Mouse (Mus musculus) kidney, embryonic 14.5 days (tissue): ENCODE results near the gene Strc. TPM values are rescaled to one million over a fixed set of nuclear protein-coding genes. Genes with fewer than 3 reads are reported as not detected.
"Not testable (repeated sequence)": the region's sequence is repeated elsewhere in the genome, so short reads cannot be mapped to it uniquely, and the experiment has no call there.

Experiments used
- ATAC-seq: fragments of 200-750 bp; cut with Nextera tagmentation; 2 replicates; pipeline ENCODE4 v1.8.0; 2017; ENCODE audit warnings: moderate number of reproducible peaks, mild to moderate bottlenecking, moderate TSS enrichment, moderate library complexity; ENCODE audit not compliant: low FRiP score, low TSS enrichment
- H3K27ac ChIP-seq: fragments of 300-500 bp; sonication (generic); 2 replicates; pipeline ENCODE4 v1.5.1; 2014; ENCODE audit warnings: low read depth, mild to moderate bottlenecking, low read length, moderate library complexity, mixed read lengths
- H3K27me3 ChIP-seq: fragments of 300-500 bp; sonication (generic); 2 replicates; pipeline ENCODE4 v1.6.1; 2014; ENCODE audit warnings: mild to moderate bottlenecking, low read length; ENCODE audit not compliant: control insufficient read depth, insufficient read depth
- H3K36me3 ChIP-seq: fragments of 300-500 bp; sonication (generic); 2 replicates; pipeline ENCODE4 v1.6.1; 2014; ENCODE audit warnings: low read length, mixed read lengths; ENCODE audit not compliant: control insufficient read depth, insufficient read depth
- H3K4me1 ChIP-seq: fragments of 300-500 bp; sonication (generic); 2 replicates; pipeline ENCODE4 v1.6.1; 2014; ENCODE audit warnings: low read length, mixed read lengths; ENCODE audit not compliant: control insufficient read depth, insufficient read depth
- H3K4me2 ChIP-seq: fragments of 300-500 bp; sonication (generic); replicated peaks from 2 replicates; pipeline ENCODE4 v1.6.1; 2014; ENCODE audit warnings: low read depth, mild to moderate bottlenecking, low read length
- H3K4me3 ChIP-seq: fragments of 300-500 bp; sonication (generic); 2 replicates; pipeline ENCODE4 v1.5.1; 2014; ENCODE audit warnings: mild to moderate bottlenecking, low read length
- H3K9ac ChIP-seq: fragments of 300-500 bp; sonication (generic); 2 replicates; pipeline ENCODE4 v1.6.1; 2014; ENCODE audit warnings: low read depth, mild to moderate bottlenecking, low read length, moderate library complexity
- H3K9me3 ChIP-seq: fragments of 300-500 bp; sonication (generic); 2 replicates; pipeline ENCODE4 v1.6.1; 2016; ENCODE audit warnings: low read length; ENCODE audit not compliant: control insufficient read depth
- WGBS: fragments of 180-500 bp; shearing (Covaris S2); extraction: QIAGEN DNeasy Blood & Tissue Kit; methylation state at CpG from one replicate; pipeline ENCODE4 v1.1.7; 2014; 5-methylcytosine and 5-hydroxymethylcytosine counted together
- polyA plus RNA-seq: library from polyadenylated mRNA; unstranded; fragments of >200 nt; fragmentation: Nextera tagmentation; extraction: Ambion mirVana; gene quantifications from 2 replicates; pipeline ENCODE4 v1.2.1, GENCODE M21; 2014

Gene Strc
- polyA plus RNA-seq, result not detected in 2 replicates

DNA sequence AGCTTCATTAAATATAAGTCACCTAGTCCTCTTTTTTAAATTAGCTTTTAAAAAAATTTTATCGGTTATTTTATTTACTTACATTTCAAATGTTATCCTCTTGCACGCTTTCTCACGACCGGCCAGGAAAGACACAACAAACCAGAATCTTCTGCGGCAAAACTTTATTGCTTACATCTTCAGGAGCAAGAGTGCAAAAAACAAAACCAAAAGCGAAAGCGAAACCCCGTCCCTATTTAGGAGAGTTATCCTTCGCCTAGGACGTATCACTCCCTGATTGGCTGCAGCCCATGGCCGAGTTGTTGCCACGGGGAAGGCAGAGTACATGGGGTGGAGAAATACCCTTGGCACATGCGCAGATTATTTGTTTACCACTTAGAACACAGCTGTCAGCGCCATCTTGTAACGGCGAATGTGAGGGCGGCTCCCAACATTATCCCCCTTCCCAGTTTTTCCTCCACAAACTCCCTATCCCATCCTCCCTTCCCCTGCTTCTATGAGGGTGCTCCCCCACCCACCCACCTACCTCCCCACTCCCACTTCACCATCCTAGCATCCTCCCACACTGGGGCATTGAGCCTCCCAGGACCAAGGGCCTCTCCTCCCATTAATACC lies at the start of gene Strc:
TSS of gene Strc (minus strand) at position 208 of the 615 bp plus-strand sequence.
- H3K9me3 ChIP-seq, H3K4me1 ChIP-seq, H3K36me3 ChIP-seq, H3K4me3 ChIP-seq, H3K27me3 ChIP-seq, ATAC-seq, H3K9ac ChIP-seq, H3K27ac ChIP-seq, H3K4me2 ChIP-seq: not testable (repeated sequence)
- 96% methylated on average over 15 of the region's 17 CpGs for WGBS

DNA sequence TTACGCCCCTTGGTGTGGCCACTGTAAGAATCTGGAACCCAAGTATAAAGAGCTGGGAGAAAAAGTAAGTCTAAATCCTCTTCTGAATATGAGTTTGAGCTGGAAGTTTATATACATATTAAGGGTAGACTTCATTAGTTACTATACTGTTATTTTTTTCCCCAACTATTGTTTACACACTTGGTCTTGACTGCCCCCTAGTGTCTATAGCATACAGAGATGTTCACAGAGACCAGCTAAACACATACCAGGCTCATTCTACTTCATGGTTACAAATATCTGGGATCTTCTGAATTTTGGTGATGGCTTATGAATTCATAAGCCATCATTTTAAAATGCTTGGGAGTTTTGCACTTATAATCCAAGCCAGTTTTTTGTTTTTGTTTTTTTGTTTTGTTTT lies 47.9 kb upstream of the Strc start:
- WGBS, result 93% methylated on average over 1 of the region's 1 CpGs
- no peak overlapping the region for H3K27ac ChIP-seq
- H3K27me3 ChIP-seq, result no peaks in the 10 kb centered on the region
- no peak for ATAC-seq
- no peak overlapping the region for H3K4me2 ChIP-seq
- H3K9ac ChIP-seq, result no peak overlapping the region
- H3K4me1 ChIP-seq, result no peaks in the 10 kb centered on the region
- peaks cover 97% of the 10 kb centered on the region for H3K36me3 ChIP-seq
- H3K4me3 ChIP-seq, result no peak overlapping the region
- no peaks in the 10 kb centered on the region for H3K9me3 ChIP-seq

DNA sequence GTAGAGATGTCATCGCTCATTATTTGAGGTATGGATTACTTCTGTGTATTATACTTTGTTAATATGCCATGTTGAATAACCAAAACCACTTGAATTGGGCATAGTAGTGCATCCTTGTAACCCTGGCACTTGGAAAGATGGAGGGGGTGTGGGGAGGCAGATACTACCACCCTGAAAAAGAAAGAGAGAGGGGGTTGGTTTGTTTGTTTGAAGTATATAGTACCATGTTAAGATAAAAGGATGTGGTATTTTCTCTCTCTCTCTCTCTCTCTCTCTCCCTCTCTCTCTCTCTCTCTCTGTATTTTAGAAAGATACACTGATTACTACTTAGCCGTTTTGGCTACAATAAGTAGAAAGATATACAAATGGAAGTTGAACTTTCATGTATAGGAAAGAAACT lies 38.9 kb upstream of the Strc start:
- Histone ChIP-seq H3K4me2 (no peak overlapping the region), H3K9me3 (no peaks in the 10 kb centered on the region), H3K36me3 (peaks cover 93% of the 10 kb centered on the region), H3K4me3 (no peak overlapping the region), H3K9ac (no peak overlapping the region), H3K27me3 (no peaks in the 10 kb centered on the region), H3K27ac (no peak overlapping the region), H3K4me1 (no peaks in the 10 kb centered on the region)
- WGBS, result 95% methylated on average over 2 of the region's 2 CpGs
- no peak for ATAC-seq

DNA sequence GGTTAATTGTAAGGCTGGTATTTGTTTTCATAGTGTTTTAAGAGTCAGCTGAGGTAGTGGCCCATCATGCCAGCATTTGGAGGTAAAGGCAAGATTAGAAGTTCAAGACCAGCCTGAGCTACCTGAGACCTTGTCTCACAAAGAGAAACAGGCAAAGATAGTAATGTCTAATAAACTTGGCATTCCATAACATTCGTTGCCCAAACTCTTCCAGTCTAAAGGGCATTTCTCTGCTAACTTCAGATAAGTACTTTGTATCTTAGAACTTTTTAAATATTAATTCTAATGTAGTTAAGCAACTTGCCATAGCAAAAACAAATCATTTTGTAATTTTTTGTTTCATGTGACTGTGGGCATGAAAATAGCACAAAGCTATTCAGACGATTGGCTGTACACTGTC lies 36.2 kb upstream of the Strc start:
- Histone ChIP-seq H3K27me3 (no peaks in the 10 kb centered on the region), H3K4me3 (no peak overlapping the region), H3K36me3 (peaks cover 87% of the 10 kb centered on the region), H3K9me3 (no peaks in the 10 kb centered on the region), H3K4me2 (no peak overlapping the region), H3K27ac (no peak overlapping the region), H3K9ac (no peak overlapping the region), H3K4me1 (no peaks in the 10 kb centered on the region)
- ATAC-seq, result no peak
- WGBS, result 94% methylated on average over 2 of the region's 2 CpGs

DNA sequence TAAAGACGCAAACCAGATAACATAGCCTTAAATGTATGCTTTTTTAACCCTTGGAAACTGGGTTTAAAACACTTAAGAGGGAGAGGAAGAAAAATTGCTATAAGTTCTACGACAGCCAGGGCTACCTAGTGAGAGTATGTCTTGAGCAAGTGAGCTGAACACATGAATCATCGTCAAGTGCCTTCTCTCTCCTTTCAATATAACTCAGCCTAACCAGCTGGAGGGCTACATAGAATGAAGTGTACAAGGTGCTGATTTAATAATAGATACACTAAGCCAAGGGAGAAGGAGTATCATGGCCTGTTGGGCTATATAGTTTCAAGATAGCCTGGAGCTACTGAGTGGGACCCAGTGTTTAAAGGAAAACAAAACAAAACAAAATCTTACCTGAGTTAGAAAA lies 31.5 kb upstream of the Strc start:
- Histone ChIP-seq H3K9ac (no peak overlapping the region), H3K27ac (no peak overlapping the region), H3K9me3 (no peaks in the 10 kb centered on the region), H3K27me3 (no peaks in the 10 kb centered on the region), H3K36me3 (peaks cover 61% of the 10 kb centered on the region), H3K4me2 (no peak overlapping the region), H3K4me1 (peaks cover 11% of the 10 kb centered on the region; the same call in 1 of the 2 replicates), H3K4me3 (no peak overlapping the region)
- ATAC-seq, result no peak
- 88% methylated on average over 3 of the region's 3 CpGs for WGBS

DNA sequence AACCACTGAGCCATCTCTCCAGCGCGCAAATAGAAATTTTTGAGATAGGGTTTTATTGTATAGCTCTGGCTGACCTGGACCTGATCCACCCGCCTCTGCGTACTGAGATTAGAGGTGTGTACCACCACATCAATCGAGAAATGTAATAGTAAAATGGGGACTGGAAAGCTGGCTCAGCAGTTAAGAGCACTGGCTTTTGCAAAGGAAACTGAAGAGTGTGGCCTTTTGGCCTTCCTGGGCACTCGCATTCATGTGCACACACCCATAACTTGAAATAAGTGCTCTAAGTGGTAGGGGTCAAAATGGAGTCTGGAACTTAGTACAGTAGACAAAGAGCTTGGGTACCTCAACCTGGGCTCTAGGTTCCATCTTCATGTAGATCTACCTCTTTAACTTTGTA lies 29.4 kb upstream of the Strc start:
- no peak for ATAC-seq
- Histone ChIP-seq H3K9ac (no peak overlapping the region), H3K36me3 (peaks cover 41% of the 10 kb centered on the region)

DNA sequence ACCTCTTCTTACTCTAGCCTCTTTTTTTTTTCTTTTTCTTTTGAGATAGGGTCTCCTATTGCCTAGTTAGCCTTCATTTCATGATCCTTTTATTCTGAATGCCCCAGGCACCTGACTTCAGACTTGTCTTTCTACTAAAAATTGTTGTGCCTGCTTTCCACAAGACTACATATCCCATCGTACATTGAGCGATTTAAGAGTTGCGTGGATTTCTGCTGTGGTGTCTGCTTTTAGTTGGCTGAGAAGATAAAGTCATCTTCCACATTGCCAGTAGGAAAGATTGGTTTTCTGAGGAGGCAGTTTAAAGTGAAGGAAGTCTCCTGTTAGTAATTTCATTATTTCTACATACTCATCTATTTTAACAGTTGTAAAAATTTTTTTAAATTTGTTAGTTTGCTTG lies 28.6 kb upstream of the Strc start:
- H3K9me3 ChIP-seq, result no peaks in the 10 kb centered on the region
- WGBS, result 78% methylated on average over 3 of the region's 3 CpGs
- peaks cover 11% of the 10 kb centered on the region; the same call in 1 of the 2 replicates for H3K4me1 ChIP-seq
- peak overlapping the region; percentile 99; the same call in 1 of the 2 replicates for H3K9ac ChIP-seq
- peaks cover 37% of the 10 kb centered on the region for H3K36me3 ChIP-seq
- H3K4me3 ChIP-seq, result peak overlapping the region; percentile 98
- no peak for ATAC-seq
- H3K27ac ChIP-seq, result no peak overlapping the region
- no peaks in the 10 kb centered on the region for H3K27me3 ChIP-seq
- peak overlapping the region; percentile 70 for H3K4me2 ChIP-seq

More for the DNA sequence above, 29.4 kb upstream of the Strc start:
- no peak overlapping the region for H3K27ac ChIP-seq
- 91% methylated on average over 6 of the region's 6 CpGs for WGBS
- no peak overlapping the region for H3K4me2 ChIP-seq
- H3K4me3 ChIP-seq, result no peak overlapping the region
- H3K9me3 ChIP-seq, result no peaks in the 10 kb centered on the region
- H3K4me1 ChIP-seq, result peaks cover 11% of the 10 kb centered on the region; the same call in 1 of the 2 replicates
- H3K27me3 ChIP-seq, result no peaks in the 10 kb centered on the region

DNA sequence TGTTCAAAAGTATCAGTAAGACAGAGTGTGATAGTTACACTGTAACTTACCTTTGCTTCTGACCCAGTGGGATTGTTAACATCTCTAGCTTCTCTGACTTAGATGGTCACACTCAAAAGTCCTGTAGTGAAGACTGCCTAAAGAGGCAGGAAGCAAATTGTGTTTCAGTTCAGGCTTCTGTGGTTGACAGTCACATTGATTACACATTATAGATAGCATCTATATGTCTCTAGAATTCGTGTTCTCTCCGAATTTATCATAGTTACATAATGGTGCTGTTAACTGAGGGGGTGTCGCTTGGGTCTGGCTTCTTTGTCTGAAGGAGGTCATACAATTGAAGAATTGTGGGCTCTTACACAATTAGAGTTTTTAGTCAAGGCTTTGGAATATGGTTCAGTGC lies 28.1 kb upstream of the Strc start:
- no peak for ATAC-seq
- H3K4me1 ChIP-seq, result peaks cover 11% of the 10 kb centered on the region; the same call in 1 of the 2 replicates
- peaks cover 35% of the 10 kb centered on the region for H3K36me3 ChIP-seq
- no peak overlapping the region for H3K27ac ChIP-seq
- WGBS, result 59% methylated on average over 3 of the region's 3 CpGs
- no peaks in the 10 kb centered on the region for H3K27me3 ChIP-seq
- H3K4me2 ChIP-seq, result peak overlapping the region; percentile 70
- H3K9ac ChIP-seq, result peak overlapping the region; percentile 99
- H3K4me3 ChIP-seq, result peak overlapping the region; percentile 98
- H3K9me3 ChIP-seq, result no peaks in the 10 kb centered on the region

DNA sequence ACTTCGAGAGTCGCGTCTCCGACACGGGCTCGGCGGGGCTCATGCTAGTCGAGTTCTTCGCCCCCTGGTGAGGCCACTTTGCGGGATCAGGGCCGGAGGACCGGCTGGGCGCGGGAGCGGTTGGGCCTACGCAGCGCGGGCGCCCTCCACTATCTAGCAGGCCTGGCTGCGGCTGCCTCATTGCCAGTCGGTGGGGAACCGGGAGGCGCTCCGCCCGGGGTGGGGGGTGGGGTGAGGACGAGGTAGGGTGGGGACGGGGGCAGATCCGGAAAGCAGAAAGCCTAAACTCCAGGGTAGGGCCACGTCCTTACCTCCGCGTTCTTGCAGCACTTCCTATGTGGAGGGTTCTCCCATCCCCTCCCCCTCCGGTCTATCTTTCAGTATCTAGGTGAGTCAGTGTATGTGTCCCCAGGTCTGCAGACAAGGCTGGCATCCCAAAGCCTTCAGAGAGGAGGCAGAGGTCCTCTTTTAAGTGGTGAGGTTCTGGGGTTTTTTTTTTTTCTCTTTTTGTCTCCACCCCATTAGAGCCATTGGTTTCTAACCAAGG lies 27.2 kb upstream of the Strc start:
- peaks cover 29% of the 10 kb centered on the region for H3K36me3 ChIP-seq
- H3K4me1 ChIP-seq, result peaks cover 11% of the 10 kb centered on the region; the same call in 1 of the 2 replicates
- peak overlapping the region; percentile 98 for H3K4me3 ChIP-seq
- peak overlapping the region; percentile 98 for H3K27ac ChIP-seq
- peak; percentile 53 for ATAC-seq
- no peaks in the 10 kb centered on the region for H3K27me3 ChIP-seq
- under 1% methylated on average over 26 of the region's 32 CpGs for WGBS
- H3K4me2 ChIP-seq, result peak overlapping the region; percentile 70
- peak overlapping the region; percentile 99 for H3K9ac ChIP-seq
- no peaks in the 10 kb centered on the region for H3K9me3 ChIP-seq
